Mouse (Mus musculus): ENCODE data around the gene Tyro3. TPM values are rescaled to one million over a fixed set of nuclear protein-coding genes. Genes with fewer than 3 reads are reported as not detected.

Gene Tyro3
- polyA plus RNA-seq (2014; fragmentation: Illumina TruSeq; extraction: RNeasy Lipid Tissue Mini Kit (QIAGEN cat#74804)), result 0.66 TPM

DNA sequence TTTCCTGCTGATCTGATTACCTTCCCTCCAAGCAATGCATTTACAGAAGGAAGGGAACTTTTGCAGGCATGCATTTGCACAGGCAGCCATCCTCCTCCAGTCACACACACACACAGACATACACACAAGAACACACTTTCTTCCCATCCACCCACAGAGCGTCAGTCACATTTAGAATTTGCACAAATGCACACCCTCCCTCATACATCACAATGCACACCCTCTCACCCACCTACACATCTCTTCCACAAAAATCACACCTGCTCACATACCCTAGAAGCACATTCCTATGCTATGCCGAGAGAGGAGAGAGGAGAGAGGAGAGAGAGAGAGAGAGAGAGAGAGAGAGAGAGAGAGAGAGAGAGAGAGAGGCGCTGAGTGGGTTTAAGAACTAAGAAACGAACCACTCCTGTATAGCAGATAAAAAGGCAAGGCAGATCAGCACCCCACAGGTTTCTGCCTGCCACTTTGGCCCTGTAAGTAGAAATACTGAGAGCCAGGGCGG lies at the start of gene Tyro3:
Tyro3 (plus strand) TSS at position 455 of the 505 bp plus-strand sequence.

GRCm38 (mm10) chr2:119760251-119760650 lies 37.3 kb upstream of the Tyro3 start, which contains the start of gene Ltk:
TSS of gene Ltk (minus strand) at chr2:119760431.

DNA sequence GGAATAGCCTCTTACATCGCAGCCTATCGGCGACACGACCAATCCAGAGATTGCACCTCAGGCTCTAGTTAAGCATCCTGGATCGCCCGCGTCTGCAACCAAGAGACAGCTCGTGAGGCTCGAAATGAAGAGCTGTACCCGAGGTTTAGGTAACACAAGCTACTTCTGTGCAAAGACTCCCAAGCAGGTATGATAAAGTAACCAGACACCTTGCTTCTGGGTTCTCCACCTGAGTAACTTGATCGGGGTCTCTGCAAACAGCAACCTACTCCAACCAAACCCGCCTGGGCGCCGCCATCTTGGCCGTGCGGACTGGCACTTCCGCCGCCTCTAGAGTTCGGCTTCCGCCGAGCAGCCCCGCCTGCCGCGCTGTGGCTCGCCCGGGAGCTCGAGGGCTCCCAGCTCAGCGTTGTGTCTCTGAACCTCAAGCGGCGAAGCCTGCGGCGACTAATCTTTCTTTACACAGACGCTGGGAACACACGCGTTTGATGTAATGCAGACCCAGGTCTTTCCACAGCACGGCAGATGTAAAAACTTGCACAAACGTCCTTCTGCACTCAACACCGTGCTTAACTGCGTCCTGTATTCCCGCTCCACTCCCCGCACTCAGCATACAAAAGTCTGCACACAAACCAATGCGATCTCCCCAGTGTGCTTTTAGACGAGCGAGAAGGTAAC lies 10.2 kb upstream of the Tyro3 start, which contains the start of gene Rpap1:
Rpap1 (minus strand) TSS at position 332 of the 678 bp plus-strand sequence.

Other genes starting within 250 kb of the Tyro3 start
- 70.1 TPM for gene Nusap1, start 179.4 kb upstream of the Tyro3 start, polyA plus RNA-seq (2014; fragmentation: Illumina TruSeq; extraction: RNeasy Lipid Tissue Mini Kit (QIAGEN cat#74804))
- 26.2 TPM for gene Oip5, start 179.3 kb upstream of the Tyro3 start, polyA plus RNA-seq (2014; fragmentation: Illumina TruSeq; extraction: RNeasy Lipid Tissue Mini Kit (QIAGEN cat#74804))
- gene Ndufaf1, start 134.9 kb upstream of the Tyro3 start, polyA plus RNA-seq (2014; fragmentation: Illumina TruSeq; extraction: RNeasy Lipid Tissue Mini Kit (QIAGEN cat#74804)), result 78.7 TPM
- gene Rtf1, start 122.7 kb upstream of the Tyro3 start, polyA plus RNA-seq (2014; fragmentation: Illumina TruSeq; extraction: RNeasy Lipid Tissue Mini Kit (QIAGEN cat#74804)), result 47.4 TPM
- not detected for gene Itpka, start 55.4 kb upstream of the Tyro3 start, polyA plus RNA-seq (2014; fragmentation: Illumina TruSeq; extraction: RNeasy Lipid Tissue Mini Kit (QIAGEN cat#74804))
- gene Ltk, start 37.3 kb upstream of the Tyro3 start, polyA plus RNA-seq (2014; fragmentation: Illumina TruSeq; extraction: RNeasy Lipid Tissue Mini Kit (QIAGEN cat#74804)), result not detected
- gene Rpap1, start 10.2 kb upstream of the Tyro3 start, polyA plus RNA-seq (2014; fragmentation: Illumina TruSeq; extraction: RNeasy Lipid Tissue Mini Kit (QIAGEN cat#74804)), result 0.57 TPM
- gene Mga, start 99.5 kb downstream of the Tyro3 start, polyA plus RNA-seq (2014; fragmentation: Illumina TruSeq; extraction: RNeasy Lipid Tissue Mini Kit (QIAGEN cat#74804)), result 103 TPM
- gene Mapkbp1, start 175.0 kb downstream of the Tyro3 start, polyA plus RNA-seq (2014; fragmentation: Illumina TruSeq; extraction: RNeasy Lipid Tissue Mini Kit (QIAGEN cat#74804)), result 4.9 TPM
- gene Jmjd7, start 229.8 kb downstream of the Tyro3 start, polyA plus RNA-seq (2014; fragmentation: Illumina TruSeq; extraction: RNeasy Lipid Tissue Mini Kit (QIAGEN cat#74804)), result 0.74 TPM
- 0.34 TPM for gene Gm28042, start 229.8 kb downstream of the Tyro3 start, polyA plus RNA-seq (2014; fragmentation: Illumina TruSeq; extraction: RNeasy Lipid Tissue Mini Kit (QIAGEN cat#74804))
- 0.63 TPM for gene Pla2g4b, start 235.7 kb downstream of the Tyro3 start, polyA plus RNA-seq (2014; fragmentation: Illumina TruSeq; extraction: RNeasy Lipid Tissue Mini Kit (QIAGEN cat#74804))

Measured in ovary, adult 10 weeks (tissue).